Mouse (Mus musculus) embryonic facial prominence, embryonic 14.5 days (tissue): ENCODE measurements at regions not wholly inside any gene's neighbourhood (a gene's known extent, or its start where the extent isn't known, plus 50 kb on each side); places are given as distances from the start of the nearest gene placed in this dataset.

Experiments
- ATAC-seq: fragments of 200-750 bp; cut with Nextera tagmentation; 2 replicates; pipeline ENCODE4 v1.8.0; 2017; ENCODE audit warnings: low read depth, moderate number of reproducible peaks, moderate TSS enrichment
- DNase-seq: peaks from one replicate; pipeline ENCODE4 v3.0.0-alpha.2; 2015; ENCODE audit warnings: low spot score
- H3K27ac ChIP-seq: fragments of 300-500 bp; sonication (generic); replicated peaks from 2 replicates; pipeline ENCODE4 v1.5.1; 2014; ENCODE audit warnings: low read depth, mild to moderate bottlenecking, low read length, moderate library complexity
- H3K27me3 ChIP-seq: fragments of 300-500 bp; sonication (generic); replicated peaks from 2 replicates; pipeline ENCODE4 v1.6.1; 2014; ENCODE audit warnings: low read length; ENCODE audit not compliant: control insufficient read depth, insufficient read depth
- H3K36me3 ChIP-seq: fragments of 300-500 bp; sonication (generic); 2 replicates; pipeline ENCODE4 v1.6.1; 2014; ENCODE audit warnings: low read length, mixed read lengths; ENCODE audit not compliant: control insufficient read depth, insufficient read depth
- H3K4me1 ChIP-seq: fragments of 300-500 bp; sonication (generic); 2 replicates; pipeline ENCODE4 v1.6.1; 2014; ENCODE audit warnings: antibody characterized with exemption, low read length; ENCODE audit not compliant: control insufficient read depth, insufficient read depth
- H3K4me2 ChIP-seq: fragments of 300-500 bp; sonication (generic); 2 replicates; pipeline ENCODE4 v1.6.1; 2014; ENCODE audit warnings: low read depth, mild to moderate bottlenecking, low read length, moderate library complexity, mixed read lengths
- H3K4me3 ChIP-seq: fragments of 300-500 bp; sonication (generic); 2 replicates; pipeline ENCODE4 v1.5.1; 2014; ENCODE audit warnings: low read depth, mild to moderate bottlenecking, low read length
- H3K9ac ChIP-seq: fragments of 300-500 bp; sonication (generic); 2 replicates; pipeline ENCODE4 v1.6.1; 2014; ENCODE audit warnings: low read depth, mild to moderate bottlenecking, low read length, moderate library complexity, mixed read lengths
- H3K9me3 ChIP-seq: fragments of 300-500 bp; sonication (generic); 2 replicates; pipeline ENCODE4 v1.6.1; 2016; ENCODE audit warnings: low read length; ENCODE audit not compliant: control insufficient read depth
- WGBS: fragments of 180-500 bp; shearing (Covaris S2); extraction: QIAGEN DNeasy Blood & Tissue Kit; methylation state at CpG from one replicate; pipeline ENCODE4 v1.1.7; 2014; 5-methylcytosine and 5-hydroxymethylcytosine counted together

GRCm38 (mm10) chr12:70742836-70743235 lies 82.5 kb upstream of the Frmd6 start:
- H3K4me1 ChIP-seq, result no peaks in the 10 kb centered on the region
- no peak overlapping the region for H3K4me3 ChIP-seq
- no peaks in the 10 kb centered on the region for H3K27me3 ChIP-seq
- no peak overlapping the region for H3K27ac ChIP-seq
- no peaks in the 10 kb centered on the region for H3K36me3 ChIP-seq
- ATAC-seq (no peak), DNase-seq (no peak)
- H3K9ac ChIP-seq, result no peak overlapping the region
- WGBS, result 41% methylated on average over 3 of the region's 3 CpGs
- H3K9me3 ChIP-seq, result no peaks in the 10 kb centered on the region
- no peak overlapping the region for H3K4me2 ChIP-seq

- 79% methylated on average over 2 of the region's 2 CpGs for WGBS
- no peak for ATAC-seq
- Histone ChIP-seq H3K4me1 (peaks cover 11% of the 10 kb centered on the region; the same call in 1 of the 2 replicates), H3K4me2 (no peak overlapping the region), H3K4me3 (no peak overlapping the region), H3K27me3 (no peaks in the 10 kb centered on the region), H3K36me3 (no peaks in the 10 kb centered on the region), H3K27ac (no peak overlapping the region), H3K9ac (no peak overlapping the region), H3K9me3 (no peaks in the 10 kb centered on the region)
- DNase-seq, result no peak
Observed at GRCm38 (mm10) chr12:70745681-70746080, 79.6 kb upstream of the Frmd6 start.

- Histone ChIP-seq H3K9ac (no peak overlapping the region), H3K9me3 (no peaks in the 10 kb centered on the region), H3K4me3 (no peak overlapping the region), H3K36me3 (no peaks in the 10 kb centered on the region), H3K4me1 (peaks cover 35% of the 10 kb centered on the region), H3K27me3 (no peaks in the 10 kb centered on the region), H3K4me2 (no peak overlapping the region), H3K27ac (no peak overlapping the region)
- no peak for ATAC-seq
- peak; percentile 40 for DNase-seq
- 25% methylated on average over 2 of the region's 2 CpGs for WGBS
Observed at GRCm38 (mm10) chr12:70749651-70750050, 75.7 kb upstream of the Frmd6 start.

- H3K4me1 ChIP-seq, result peaks cover 35% of the 10 kb centered on the region
- H3K27me3 ChIP-seq, result no peaks in the 10 kb centered on the region
- 0 out of 2 replicates have a peak overlapping the region, but pooled peaks have one; percentile 4 for H3K27ac ChIP-seq
- no peak overlapping the region for H3K4me3 ChIP-seq
- no peak for DNase-seq
- no peak overlapping the region for H3K4me2 ChIP-seq
- H3K36me3 ChIP-seq, result no peaks in the 10 kb centered on the region
- no peaks in the 10 kb centered on the region for H3K9me3 ChIP-seq
- H3K9ac ChIP-seq, result no peak overlapping the region
- ATAC-seq, result no peak
- WGBS, result 69% methylated on average over 7 of the region's 7 CpGs
Observed at GRCm38 (mm10) chr12:70750651-70751578, 74.4 kb upstream of the Frmd6 start.

GRCm38 (mm10) chr12:70752266-70752910 lies 72.9 kb upstream of the Frmd6 start:
- H3K9me3 ChIP-seq, result no peaks in the 10 kb centered on the region
- peak overlapping the region; percentile 21; the same call in 1 of the 2 replicates for H3K9ac ChIP-seq
- peak overlapping the region; percentile 88 for H3K27ac ChIP-seq
- peak; percentile 85 for DNase-seq
- peak; percentile 62; the same call in 1 of the 2 replicates for ATAC-seq
- peaks cover 38% of the 10 kb centered on the region for H3K4me1 ChIP-seq
- H3K27me3 ChIP-seq, result no peaks in the 10 kb centered on the region
- H3K4me3 ChIP-seq, result no peak overlapping the region
- H3K36me3 ChIP-seq, result no peaks in the 10 kb centered on the region
- WGBS, result 6% methylated on average over 11 of the region's 11 CpGs
- H3K4me2 ChIP-seq, result peak overlapping the region; percentile 44

DNA sequence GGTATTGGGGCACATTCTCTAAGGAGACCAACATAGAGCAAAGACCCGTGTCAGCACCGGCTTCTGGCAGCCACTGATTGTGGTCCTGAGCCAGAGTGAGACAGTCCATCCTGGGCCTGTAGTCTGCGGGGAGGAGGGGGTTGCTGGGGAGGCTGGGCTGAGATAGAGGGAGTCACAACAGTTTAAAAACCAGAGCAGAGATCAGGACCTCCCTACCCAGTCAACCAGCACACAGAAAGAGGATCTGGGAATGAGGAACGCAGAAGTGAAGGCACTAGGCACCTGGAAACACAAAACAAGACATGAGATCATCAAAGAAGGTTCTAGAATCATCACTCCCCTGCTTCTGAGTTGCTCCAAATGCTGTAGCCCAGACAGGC lies 72.4 kb upstream of the Frmd6 start:
- Histone ChIP-seq H3K9me3 (no peaks in the 10 kb centered on the region), H3K27ac (peak overlapping the region; percentile 88)
- WGBS, result 35% methylated on average over 4 of the region's 4 CpGs

GRCm38 (mm10) chr12:70753458-70753857 lies 71.9 kb upstream of the Frmd6 start:
- WGBS, result 78% methylated on average over 3 of the region's 3 CpGs
- Histone ChIP-seq H3K4me2 (no peak overlapping the region), H3K4me3 (no peak overlapping the region), H3K36me3 (no peaks in the 10 kb centered on the region), H3K9ac (no peak overlapping the region), H3K4me1 (peaks cover 38% of the 10 kb centered on the region), H3K9me3 (no peaks in the 10 kb centered on the region), H3K27me3 (no peaks in the 10 kb centered on the region), H3K27ac (peak overlapping the region; percentile 88; the same call in 1 of the 2 replicates)
- ATAC-seq, result no peak
- DNase-seq, result no peak

More for the DNA sequence above, 72.4 kb upstream of the Frmd6 start:
- Histone ChIP-seq H3K4me1 (peaks cover 38% of the 10 kb centered on the region), H3K4me2 (peak overlapping the region; percentile 44), H3K4me3 (no peak overlapping the region), H3K27me3 (no peaks in the 10 kb centered on the region), H3K36me3 (no peaks in the 10 kb centered on the region), H3K9ac (peak overlapping the region; percentile 21; the same call in 1 of the 2 replicates)
- peak; percentile 15; the same call in 1 of the 2 replicates for ATAC-seq
- no peak for DNase-seq

- peaks cover 6% of the 10 kb centered on the region for H3K4me1 ChIP-seq
- H3K9ac ChIP-seq, result no peak overlapping the region
- WGBS, result 90% methylated on average over 6 of the region's 6 CpGs
- no peaks in the 10 kb centered on the region for H3K9me3 ChIP-seq
- no peaks in the 10 kb centered on the region for H3K27me3 ChIP-seq
- H3K4me3 ChIP-seq, result no peak overlapping the region
- H3K36me3 ChIP-seq, result no peaks in the 10 kb centered on the region
- DNase-seq (no peak), ATAC-seq (no peak)
- H3K4me2 ChIP-seq, result no peak overlapping the region
- H3K27ac ChIP-seq, result no peak overlapping the region
Observed at GRCm38 (mm10) chr12:70758080-70758479, 67.2 kb upstream of the Frmd6 start.
